Mouse (Mus musculus) kidney, embryonic 14.5 days (tissue): ENCODE results near the gene Prkcg. TPM values are rescaled to one million over a fixed set of nuclear protein-coding genes. Genes with fewer than 3 reads are reported as not detected.
A peak's percentile ranks its signal among the peaks of the same experiment; 100 is the strongest.

Source experiments
- ATAC-seq: fragments of 200-750 bp; cut with Nextera tagmentation; 2 replicates; pipeline ENCODE4 v1.8.0; 2017; ENCODE audit warnings: moderate number of reproducible peaks, mild to moderate bottlenecking, moderate TSS enrichment, moderate library complexity; ENCODE audit not compliant: low FRiP score, low TSS enrichment
- H3K27ac ChIP-seq: fragments of 300-500 bp; sonication (generic); 2 replicates; pipeline ENCODE4 v1.5.1; 2014; ENCODE audit warnings: low read depth, mild to moderate bottlenecking, low read length, moderate library complexity, mixed read lengths
- H3K27me3 ChIP-seq: fragments of 300-500 bp; sonication (generic); 2 replicates; pipeline ENCODE4 v1.6.1; 2014; ENCODE audit warnings: mild to moderate bottlenecking, low read length; ENCODE audit not compliant: control insufficient read depth, insufficient read depth
- H3K36me3 ChIP-seq: fragments of 300-500 bp; sonication (generic); 2 replicates; pipeline ENCODE4 v1.6.1; 2014; ENCODE audit warnings: low read length, mixed read lengths; ENCODE audit not compliant: control insufficient read depth, insufficient read depth
- H3K4me1 ChIP-seq: fragments of 300-500 bp; sonication (generic); 2 replicates; pipeline ENCODE4 v1.6.1; 2014; ENCODE audit warnings: low read length, mixed read lengths; ENCODE audit not compliant: control insufficient read depth, insufficient read depth
- H3K4me2 ChIP-seq: fragments of 300-500 bp; sonication (generic); replicated peaks from 2 replicates; pipeline ENCODE4 v1.6.1; 2014; ENCODE audit warnings: low read depth, mild to moderate bottlenecking, low read length
- H3K4me3 ChIP-seq: fragments of 300-500 bp; sonication (generic); 2 replicates; pipeline ENCODE4 v1.5.1; 2014; ENCODE audit warnings: mild to moderate bottlenecking, low read length
- H3K9ac ChIP-seq: fragments of 300-500 bp; sonication (generic); 2 replicates; pipeline ENCODE4 v1.6.1; 2014; ENCODE audit warnings: low read depth, mild to moderate bottlenecking, low read length, moderate library complexity
- H3K9me3 ChIP-seq: fragments of 300-500 bp; sonication (generic); 2 replicates; pipeline ENCODE4 v1.6.1; 2016; ENCODE audit warnings: low read length; ENCODE audit not compliant: control insufficient read depth
- WGBS: fragments of 180-500 bp; shearing (Covaris S2); extraction: QIAGEN DNeasy Blood & Tissue Kit; methylation state at CpG from one replicate; pipeline ENCODE4 v1.1.7; 2014; 5-methylcytosine and 5-hydroxymethylcytosine counted together
- polyA plus RNA-seq: library from polyadenylated mRNA; unstranded; fragments of >200 nt; fragmentation: Nextera tagmentation; extraction: Ambion mirVana; gene quantifications from 2 replicates; pipeline ENCODE4 v1.2.1, GENCODE M21; 2014

Prkcg gene
- polyA plus RNA-seq, 1 experiment from 2014 or later, result 0.28 TPM

DNA sequence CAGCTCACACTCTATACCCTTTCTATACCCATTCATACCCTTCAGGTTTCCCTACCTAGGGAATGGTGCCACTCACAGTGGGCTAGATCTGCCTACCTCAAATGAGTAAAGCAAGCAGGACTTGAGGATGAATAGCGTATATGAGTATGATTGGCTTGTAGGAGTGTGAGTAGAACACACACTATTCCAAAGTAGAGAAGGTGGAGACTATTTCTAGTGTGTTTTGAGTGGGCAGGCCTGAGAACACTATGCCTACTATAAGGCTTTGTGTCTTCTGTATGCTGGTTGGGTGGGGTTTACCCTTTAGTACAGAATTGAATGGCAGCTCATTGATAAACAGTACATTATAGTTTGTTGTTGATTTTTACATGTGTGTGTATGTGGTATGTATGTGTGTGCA is 34.8 kb downstream of the Prkcg start:
- Histone ChIP-seq H3K9me3 (no peaks in the 10 kb centered on the region), H3K27ac (no peak overlapping the region), H3K4me2 (no peak overlapping the region), H3K27me3 (no peaks in the 10 kb centered on the region), H3K9ac (no peak overlapping the region), H3K4me3 (no peak overlapping the region), H3K4me1 (no peaks in the 10 kb centered on the region), H3K36me3 (no peaks in the 10 kb centered on the region)
- no peak for ATAC-seq
- 73% methylated on average over 1 of the region's 1 CpGs for WGBS

GRCm38 (mm10) chr7:3327961-3328360 is 39.0 kb downstream of the Prkcg start:
- Histone ChIP-seq H3K4me3 (no peak overlapping the region), H3K9ac (no peak overlapping the region), H3K4me2 (no peak overlapping the region), H3K9me3 (no peaks in the 10 kb centered on the region), H3K4me1 (peaks cover 4% of the 10 kb centered on the region; the same call in 1 of the 2 replicates), H3K36me3 (no peaks in the 10 kb centered on the region), H3K27me3 (no peaks in the 10 kb centered on the region), H3K27ac (no peak overlapping the region)
- 81% methylated on average over 4 of the region's 4 CpGs for WGBS
- ATAC-seq, result no peak

DNA sequence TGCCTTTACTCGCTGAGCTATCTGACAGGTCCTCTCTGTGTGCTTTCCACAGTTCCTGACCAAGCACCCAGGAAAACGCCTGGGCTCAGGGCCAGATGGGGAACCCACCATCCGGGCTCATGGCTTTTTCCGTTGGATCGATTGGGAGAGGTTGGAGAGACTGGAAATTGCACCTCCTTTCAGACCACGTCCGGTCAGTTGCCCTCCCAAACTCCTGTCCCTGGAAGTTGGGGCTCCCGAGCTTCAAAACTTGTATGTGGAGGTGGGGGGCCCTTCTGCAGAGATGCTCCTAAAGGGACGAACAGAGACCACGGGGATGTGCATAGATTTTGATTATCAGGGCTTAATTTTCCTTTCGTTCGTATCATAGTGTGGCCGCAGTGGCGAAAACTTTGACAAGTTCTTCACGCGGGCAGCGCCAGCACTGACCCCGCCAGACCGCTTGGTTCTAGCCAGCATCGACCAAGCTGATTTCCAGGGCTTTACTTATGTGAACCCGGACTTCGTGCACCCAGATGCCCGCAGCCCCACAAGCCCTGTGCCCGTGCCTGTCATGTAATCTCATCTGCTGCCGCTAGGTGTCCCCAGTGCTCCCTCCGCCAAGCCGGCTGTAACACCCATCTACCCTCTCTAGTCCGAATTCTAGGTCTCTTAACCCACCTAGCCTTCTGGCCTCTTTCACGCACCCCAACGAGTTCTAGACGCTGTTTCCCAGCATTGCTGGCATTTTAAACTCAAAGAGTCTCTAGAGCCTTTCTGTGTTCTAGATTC is 41.0 kb downstream of the Prkcg start:
- 22% methylated on average over 31 of the region's 31 CpGs for WGBS

DNA sequence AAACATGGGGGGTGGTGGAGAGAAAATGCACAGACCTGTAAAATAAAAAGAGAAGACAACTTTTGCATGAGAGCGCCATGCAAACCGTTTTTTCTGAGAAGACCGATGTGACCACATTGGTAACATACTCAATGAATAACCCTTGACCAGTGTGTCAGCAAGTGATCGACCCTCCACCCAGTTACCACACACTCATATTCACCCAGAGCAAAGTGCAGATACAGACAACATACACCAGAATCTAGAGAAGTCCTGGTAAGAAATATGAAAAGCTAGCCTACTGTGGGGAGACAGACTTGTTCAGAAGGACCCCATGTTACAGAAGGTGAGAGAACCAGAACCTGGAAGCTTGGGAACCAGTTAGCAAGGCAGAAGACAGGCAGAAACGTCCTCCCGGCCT is 42.2 kb downstream of the Prkcg start:
- no peak; the same call in 1 of the 2 replicates for ATAC-seq
- Histone ChIP-seq H3K27me3 (no peaks in the 10 kb centered on the region), H3K36me3 (no peaks in the 10 kb centered on the region), H3K4me3 (peak overlapping the region; percentile 60), H3K27ac (no peak overlapping the region), H3K9ac (no peak overlapping the region), H3K9me3 (no peaks in the 10 kb centered on the region), H3K4me2 (peak overlapping the region; percentile 58), H3K4me1 (peaks cover 10% of the 10 kb centered on the region; the same call in 1 of the 2 replicates)
- WGBS, result 48% methylated on average over 6 of the region's 6 CpGs

More for the DNA sequence above, 41.0 kb downstream of the Prkcg start:
- H3K36me3 ChIP-seq, result no peaks in the 10 kb centered on the region
- peak overlapping the region; percentile 9 for H3K4me2 ChIP-seq
- H3K9ac ChIP-seq, result no peak overlapping the region
- H3K27me3 ChIP-seq, result no peaks in the 10 kb centered on the region
- no peak overlapping the region for H3K27ac ChIP-seq
- H3K4me1 ChIP-seq, result peaks cover 10% of the 10 kb centered on the region; the same call in 1 of the 2 replicates
- peak; percentile 30; the same call in 1 of the 2 replicates for ATAC-seq
- no peak overlapping the region for H3K4me3 ChIP-seq
- H3K9me3 ChIP-seq, result no peaks in the 10 kb centered on the region

GRCm38 (mm10) chr7:3331581-3332223 is 42.7 kb downstream of the Prkcg start:
- Histone ChIP-seq H3K36me3 (no peaks in the 10 kb centered on the region), H3K9ac (peak overlapping the region; percentile 35), H3K4me1 (peaks cover 10% of the 10 kb centered on the region; the same call in 1 of the 2 replicates), H3K27me3 (no peaks in the 10 kb centered on the region), H3K4me3 (peak overlapping the region; percentile 60), H3K9me3 (no peaks in the 10 kb centered on the region), H3K4me2 (peak overlapping the region; percentile 58), H3K27ac (peak overlapping the region; percentile 47; the same call in 1 of the 2 replicates)
- ATAC-seq, result peak; percentile 91
- WGBS, result under 1% methylated on average over 27 of the region's 27 CpGs

DNA sequence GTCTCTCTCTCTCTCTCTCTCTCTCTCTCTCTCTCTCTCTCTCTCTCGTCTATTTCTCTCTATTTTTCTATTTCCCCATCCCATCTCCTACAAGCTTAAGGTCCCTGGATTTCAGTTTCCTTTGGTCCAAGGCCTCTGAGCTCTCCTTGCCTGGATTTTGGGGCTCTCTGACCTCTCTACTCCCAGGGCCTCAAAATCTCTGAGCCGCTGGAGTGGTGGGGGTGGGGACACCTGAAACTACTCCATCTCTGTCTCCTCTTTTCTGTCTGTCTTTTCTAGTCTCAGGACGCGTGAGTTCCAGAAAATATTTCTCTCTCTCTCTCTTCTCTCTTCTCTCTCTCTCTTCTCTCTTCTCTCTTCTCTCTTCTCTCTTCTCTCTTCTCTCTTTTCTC is 43.2 kb downstream of the Prkcg start:
- no peaks in the 10 kb centered on the region for H3K36me3 ChIP-seq
- no peaks in the 10 kb centered on the region for H3K27me3 ChIP-seq
- no peak for ATAC-seq
- peak overlapping the region; percentile 60 for H3K4me3 ChIP-seq
- H3K4me2 ChIP-seq, result peak overlapping the region; percentile 58
- H3K4me1 ChIP-seq, result peaks cover 10% of the 10 kb centered on the region; the same call in 1 of the 2 replicates
- H3K9me3 ChIP-seq, result no peaks in the 10 kb centered on the region
- WGBS, result 0% methylated on average over 4 of the region's 4 CpGs
- H3K9ac ChIP-seq, result peak overlapping the region; percentile 35; the same call in 1 of the 2 replicates
- H3K27ac ChIP-seq, result peak overlapping the region; percentile 47; the same call in 1 of the 2 replicates

- Histone ChIP-seq H3K4me3 (peak within 1 kb of the TSS; percentile 60), H3K36me3 (no peaks in the 10 kb centered on the region), H3K9me3 (no peaks in the 10 kb centered on the region), H3K27ac (peak within 1 kb of the TSS; percentile 66; the same call in 1 of the 2 replicates), H3K4me1 (peaks cover 10% of the 10 kb centered on the region; the same call in 1 of the 2 replicates), H3K27me3 (no peaks in the 10 kb centered on the region), H3K4me2 (peak within 1 kb of the TSS; percentile 58), H3K9ac (peak within 1 kb of the TSS; percentile 74)
- WGBS, result under 1% methylated on average over 60 of the region's 65 CpGs
- peak; percentile 62 for ATAC-seq
Observed at GRCm38 (mm10) chr7:3332619-3333521, 43.9 kb downstream of the Prkcg start, which contains the start of gene Cacng7. Cacng7 (plus strand) TSS chr7:3332955.

DNA sequence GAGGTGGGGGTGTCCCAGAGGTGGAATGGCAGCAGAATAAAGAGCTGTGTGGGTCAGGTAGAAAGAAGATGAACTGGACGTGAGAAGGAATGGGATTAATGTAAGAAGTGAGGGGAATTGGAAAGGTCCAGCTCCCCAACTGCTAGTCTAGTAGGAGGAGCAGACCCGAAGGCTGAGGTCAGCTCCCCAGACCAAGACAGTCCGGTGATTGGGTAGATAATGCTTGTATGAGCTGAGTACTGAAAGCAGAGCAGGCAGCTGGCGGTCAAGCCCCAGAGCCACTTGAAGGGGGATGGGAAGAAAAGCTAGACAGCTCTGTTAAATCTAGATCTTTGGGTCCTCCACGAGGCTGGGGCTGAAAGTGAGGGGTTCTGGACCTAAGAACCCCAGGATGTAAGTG is 44.6 kb downstream of the Prkcg start:
- no peak overlapping the region; the same call in 1 of the 2 replicates for H3K27ac ChIP-seq
- H3K36me3 ChIP-seq, result no peaks in the 10 kb centered on the region
- no peaks in the 10 kb centered on the region for H3K27me3 ChIP-seq
- peak overlapping the region; percentile 74 for H3K9ac ChIP-seq
- peak overlapping the region; percentile 58 for H3K4me2 ChIP-seq
- ATAC-seq, result no peak
- 6% methylated on average over 5 of the region's 5 CpGs for WGBS
- H3K4me3 ChIP-seq, result peak overlapping the region; percentile 60
- H3K9me3 ChIP-seq, result no peaks in the 10 kb centered on the region
- H3K4me1 ChIP-seq, result peaks cover 10% of the 10 kb centered on the region; the same call in 1 of the 2 replicates
